Mouse (Mus musculus) heart, postnatal 14 days (tissue): ENCODE results near the gene Pmpcb. TPM values are rescaled to one million over a fixed set of nuclear protein-coding genes. Genes with fewer than 3 reads are reported as not detected.

Experiments
- DNase-seq, 2 experiments: peaks; one replicate each; pipeline ENCODE4 v3.0.0; 2021 to 2022
- intact Hi-C: fragments of 180-260 bp; cut with DNase I; formaldehyde crosslinking; loops from one replicate; pipeline ENCODE4 v1.15.1; 2025
- total RNA-seq, 2 experiments: library from RNA; stranded (reverse); gene quantifications; 2 replicates each; pipeline ENCODE4 v1.2.3; 2021

Pmpcb gene
- total RNA-seq, 2 experiments from 2014 or later, result 220 to 223 TPM

DNA sequence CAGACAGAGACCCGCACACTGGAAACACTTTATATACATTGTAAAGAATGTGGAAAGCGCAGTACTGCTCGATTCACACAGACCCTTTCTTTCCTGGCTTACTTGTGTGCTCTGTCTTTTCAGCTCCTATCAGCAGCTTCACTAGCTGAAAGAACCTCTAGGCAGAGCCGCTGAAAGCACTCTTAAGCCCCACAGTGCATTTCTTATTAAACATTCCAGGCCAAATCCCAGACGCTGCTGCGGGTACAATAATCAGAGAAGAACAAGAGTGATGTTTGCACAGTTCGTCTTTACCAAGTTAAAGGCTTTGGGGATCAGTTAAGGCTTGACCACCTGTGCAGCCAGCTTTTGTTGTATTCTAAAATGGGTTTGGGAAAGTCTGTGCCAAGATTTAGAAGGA, 12.1 kb upstream of the Pmpcb start:
- intact Hi-C loops, result no loop called here
- DNase-seq, result no peak

DNA sequence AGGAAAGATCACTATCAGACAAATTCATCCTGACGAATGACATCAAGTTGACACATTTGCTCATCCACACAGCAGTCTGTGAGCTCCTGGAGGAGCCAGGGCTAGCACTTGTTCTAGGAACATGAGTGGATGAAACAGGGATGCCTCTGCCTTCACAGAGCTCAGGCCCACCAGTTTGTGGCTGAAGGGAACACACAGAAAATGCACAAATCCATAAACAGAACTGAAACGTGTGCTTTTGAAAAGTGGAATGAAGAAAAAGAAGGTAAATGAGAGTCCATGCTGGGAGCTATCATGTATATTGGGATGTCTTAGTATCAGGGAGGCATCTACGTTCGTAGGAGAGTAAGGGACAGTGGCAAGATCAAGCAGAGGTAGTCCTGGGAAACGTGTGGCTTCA, 7.8 kb upstream of the Pmpcb start:
- intact Hi-C loops, result no loop called here
- DNase-seq, result no peak

DNA sequence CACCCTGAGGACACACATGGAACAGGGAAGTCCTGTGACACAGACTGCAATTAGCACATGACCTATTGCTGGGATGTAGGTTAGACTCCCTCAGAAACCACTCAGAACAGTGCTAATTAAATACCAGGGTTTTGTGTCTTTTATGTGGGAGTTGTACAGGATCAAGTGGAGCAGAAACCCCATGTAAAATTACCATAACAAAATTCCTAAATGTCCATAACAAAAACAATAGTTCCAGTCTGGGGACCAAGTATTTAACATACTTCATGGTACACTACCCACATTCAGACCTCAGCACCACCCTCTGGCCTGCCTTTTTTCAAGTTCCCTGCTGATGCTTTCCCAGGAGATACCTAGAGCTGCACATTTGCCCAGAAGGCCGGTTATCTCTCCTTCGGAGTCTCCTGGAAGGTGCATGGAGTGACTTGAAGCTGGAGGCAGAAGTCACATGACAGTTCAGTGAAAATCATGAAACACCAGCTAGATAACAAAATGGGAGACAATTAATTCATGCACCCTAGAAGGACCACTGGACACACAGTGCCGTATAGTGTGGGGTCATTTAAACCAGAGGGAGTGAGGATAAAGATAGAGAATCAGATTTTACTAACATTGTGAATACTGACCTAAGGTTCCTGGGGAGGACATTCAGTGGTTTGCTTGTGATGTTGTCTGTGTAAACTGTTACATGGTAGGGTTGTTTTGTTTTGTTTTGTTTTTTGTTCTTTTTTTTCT, 4.6 kb upstream of the Pmpcb start:
- no peak for DNase-seq
- intact Hi-C loops, result loop anchor here (10.0 kb wide), 1 partner anchor 468 kb away; no protein-coding TSS in a partner anchor

DNA sequence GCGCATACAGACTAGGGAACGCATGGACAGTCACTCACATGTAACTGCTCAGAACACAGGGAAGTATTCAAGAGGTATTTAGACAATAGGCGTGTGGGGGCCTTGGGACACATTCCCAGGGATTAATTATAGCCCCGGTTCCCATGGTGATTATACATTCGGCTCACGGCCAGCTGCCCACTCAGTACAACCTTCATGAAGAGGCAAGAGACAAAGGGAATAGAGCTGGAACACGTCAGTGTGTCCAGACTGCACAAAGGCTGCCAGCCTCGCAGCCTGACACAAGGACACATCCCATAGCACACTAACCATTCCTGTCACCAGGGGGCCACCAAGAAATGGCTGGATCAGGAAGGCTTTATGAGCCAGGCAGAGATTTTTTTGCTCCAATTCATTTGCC, 4.0 kb upstream of the Pmpcb start:
- intact Hi-C loops, result loop anchor here (10.0 kb wide), 1 partner anchor 468 kb away; no protein-coding TSS in a partner anchor
- peak; percentile 57 to 76 for DNase-seq

DNA sequence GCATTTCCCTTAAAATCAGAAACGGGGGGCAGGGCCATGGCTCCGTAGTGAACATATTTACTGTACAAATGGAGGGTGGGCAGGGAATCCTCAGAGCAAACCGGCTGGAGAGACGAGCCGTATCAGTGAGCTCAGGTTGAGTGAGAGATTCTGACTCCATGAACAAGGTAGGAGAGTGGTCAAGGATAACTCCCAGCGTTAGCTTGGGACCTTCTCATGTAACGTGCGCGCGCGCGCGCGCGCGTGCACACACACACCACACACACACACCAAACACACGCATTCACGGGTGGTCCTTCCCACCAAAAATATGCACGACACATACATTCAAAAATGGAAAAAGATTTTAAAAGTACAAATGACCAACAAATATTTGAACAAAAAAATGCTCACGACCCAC, 1.8 kb upstream of the Pmpcb start:
- DNase-seq, result no peak
- intact Hi-C loops, result loop anchor here (2.0 to 10.0 kb wide), 2 partner anchors 34 to 470 kb away; partner anchors contain the start of gene Napepld

DNA sequence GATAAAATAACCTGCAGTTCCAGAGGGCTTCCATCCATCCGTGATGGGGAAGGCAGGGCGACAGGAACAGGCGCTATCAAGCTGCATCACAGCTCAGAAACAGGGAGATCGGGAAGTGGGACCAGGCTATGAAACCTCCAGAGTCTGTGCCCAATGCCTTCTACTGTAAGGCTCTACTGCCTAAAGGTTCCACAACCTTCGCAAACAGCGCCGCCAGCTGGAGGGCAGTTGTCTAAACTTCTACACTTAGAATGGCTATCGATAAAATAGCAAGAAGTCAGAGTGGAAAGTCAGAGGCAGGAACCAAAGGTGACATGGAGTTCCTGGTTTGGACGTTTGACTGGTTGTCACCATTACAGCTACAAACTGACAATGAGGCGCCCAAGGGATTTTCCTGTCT, 1.4 kb upstream of the Pmpcb start:
- intact Hi-C loops, result loop anchor here (2.0 to 10.0 kb wide), 2 partner anchors 35 to 471 kb away; partner anchors contain the start of gene Napepld
- peak; percentile 76 to 85 for DNase-seq

DNA sequence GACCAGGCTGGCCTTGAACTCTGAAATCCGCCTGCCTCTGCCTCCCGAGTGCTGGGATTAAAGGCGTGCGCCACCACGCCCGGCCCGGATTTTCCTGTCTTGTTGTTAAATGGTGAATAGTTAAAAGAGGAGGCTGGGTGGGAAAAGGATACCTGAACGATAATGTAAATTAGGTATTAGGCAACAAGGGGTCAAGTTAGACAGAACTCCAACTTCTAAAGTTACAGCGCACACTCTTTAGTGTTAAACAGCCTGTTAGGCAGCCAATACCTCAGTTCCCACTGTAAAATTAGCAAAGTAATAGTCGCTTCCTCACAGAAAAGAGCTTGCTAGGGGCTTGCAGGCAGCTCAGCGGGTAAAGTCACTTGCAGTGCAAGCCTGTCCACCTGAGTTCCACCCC, 895 bp upstream of the Pmpcb start:
- intact Hi-C loops, result loop anchor here (1.0 to 10.0 kb wide), 2 partner anchors 78 to 471 kb away; no protein-coding TSS in a partner anchor
- no peak for DNase-seq

DNA sequence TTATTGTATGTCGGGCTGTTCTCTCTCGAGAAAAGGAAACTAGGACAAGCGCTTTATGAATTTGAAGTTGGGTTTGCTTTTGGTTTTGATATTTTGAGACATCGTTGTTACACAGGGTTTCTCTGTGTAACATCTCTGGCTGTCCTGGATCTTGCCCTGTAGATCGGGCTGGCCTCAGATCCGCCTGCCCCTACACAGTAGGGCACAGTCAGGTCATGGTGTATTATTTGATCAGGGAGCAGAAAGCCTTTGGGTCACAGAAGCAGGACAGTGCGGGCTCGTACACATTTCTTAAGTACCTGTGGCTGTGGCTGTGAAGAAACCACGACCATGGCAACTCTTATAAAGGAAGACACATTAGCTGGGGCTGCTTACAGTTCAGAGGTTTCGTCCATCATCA, 679 bp downstream of the Pmpcb start:
- DNase-seq, result no peak
- intact Hi-C loops, result loop anchor here (10.0 kb wide), 1 partner anchor 473 kb away; no protein-coding TSS in a partner anchor

DNA sequence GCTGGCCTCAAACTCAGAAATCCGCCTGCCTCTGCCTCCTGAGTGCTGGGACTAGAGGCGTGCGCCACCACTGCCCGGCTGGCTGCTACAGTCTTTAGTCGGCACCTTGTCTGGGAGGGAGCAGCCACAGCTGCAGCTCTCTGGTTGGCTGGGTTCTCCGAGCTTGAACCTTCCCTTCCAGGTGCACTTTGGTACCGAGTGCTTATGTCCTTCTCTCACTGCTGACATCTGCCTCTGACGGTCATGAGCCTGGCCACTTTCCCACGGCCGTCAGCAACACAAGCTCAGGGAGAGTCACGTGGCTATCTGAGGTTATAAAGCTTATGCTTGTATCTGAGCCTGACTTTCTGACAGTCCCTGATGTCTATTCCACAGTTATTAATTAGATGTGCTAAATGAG, 2.2 kb downstream of the Pmpcb start:
- no peak for DNase-seq
- intact Hi-C loops, result loop anchor here (10.0 kb wide), 1 partner anchor 474 kb away; no protein-coding TSS in a partner anchor

DNA sequence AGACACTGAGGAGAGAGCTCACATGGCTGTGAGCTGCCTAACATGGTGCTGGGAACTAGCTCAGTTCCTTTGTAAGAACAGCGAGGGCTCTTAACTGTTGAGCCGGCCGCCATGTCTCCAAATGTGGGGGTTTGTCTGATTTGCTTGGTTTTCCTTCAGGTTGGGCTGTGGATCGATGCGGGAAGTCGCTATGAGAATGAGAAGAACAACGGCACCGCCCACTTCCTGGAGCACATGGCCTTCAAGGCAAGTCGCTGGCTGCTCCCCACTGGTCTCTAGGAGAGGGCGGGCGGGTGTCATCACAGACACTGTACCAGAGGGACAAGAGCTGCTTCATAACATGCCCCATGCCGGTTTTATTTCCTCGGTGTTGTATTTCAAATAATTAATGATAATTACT, 2.9 kb downstream of the Pmpcb start:
- intact Hi-C loops, result loop anchor here (10.0 kb wide), 1 partner anchor 475 kb away; no protein-coding TSS in a partner anchor
- no peak for DNase-seq

DNA sequence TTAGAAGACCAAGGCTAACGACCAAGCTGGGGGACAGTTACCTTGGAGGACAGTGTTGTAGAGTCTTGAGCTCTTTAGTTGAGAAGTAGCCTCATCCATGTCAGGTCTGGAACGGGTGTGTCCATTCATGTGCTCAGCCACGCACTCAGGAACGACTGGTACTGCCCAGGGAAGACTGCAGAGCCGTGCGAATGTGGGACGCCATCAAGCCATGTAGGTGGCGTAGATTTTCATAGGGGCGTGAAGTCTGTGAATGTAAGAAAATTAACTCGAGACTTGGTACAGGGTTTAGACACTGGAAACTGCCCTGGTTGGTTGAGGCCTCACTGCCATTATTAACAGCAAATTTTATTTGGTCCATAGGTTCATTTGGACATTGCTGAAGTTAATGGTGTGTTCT, 6.7 kb downstream of the Pmpcb start:
- intact Hi-C loops, result no loop called here
- DNase-seq, result no peak

DNA sequence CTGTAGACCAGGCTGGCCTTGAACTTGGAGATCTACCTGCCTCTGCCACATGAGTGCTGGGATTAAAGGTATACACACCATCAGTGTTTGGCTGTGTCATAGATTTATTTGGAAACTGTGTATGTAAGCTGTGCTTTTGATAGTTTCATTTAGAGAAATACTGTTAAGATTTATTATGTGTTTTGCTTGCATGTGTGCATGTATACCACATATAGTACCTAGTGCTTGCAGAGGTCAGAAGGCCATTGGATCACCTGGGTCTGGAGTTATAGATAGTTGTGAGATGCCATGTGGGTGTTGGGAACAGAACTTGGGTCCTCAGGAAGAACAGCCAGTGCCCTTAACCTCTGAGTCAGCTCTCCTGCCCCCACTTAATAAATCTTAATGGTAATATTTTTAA, 7.7 kb downstream of the Pmpcb start:
- DNase-seq, result no peak
- intact Hi-C loops, result no loop called here

DNA sequence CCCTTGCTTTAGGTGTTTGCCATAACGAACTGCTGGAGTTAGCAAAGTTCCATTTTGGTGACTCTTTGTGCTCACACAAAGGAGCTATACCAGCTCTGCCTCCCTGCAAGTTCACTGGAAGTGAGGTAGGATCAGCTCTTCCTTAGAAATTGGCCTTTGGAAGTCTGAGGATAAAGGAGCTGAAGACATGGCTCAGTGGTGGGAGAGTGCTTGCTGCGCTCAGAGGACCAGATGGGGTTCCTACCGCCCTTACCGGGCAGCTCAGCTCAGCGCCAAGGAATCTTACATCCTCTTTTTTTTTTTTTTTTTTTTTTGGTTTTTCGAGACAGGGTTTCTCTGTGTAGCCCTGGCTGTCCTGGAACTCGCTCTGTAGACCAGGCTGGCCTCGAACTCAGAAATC, 9.0 kb downstream of the Pmpcb start:
- DNase-seq, result no peak
- intact Hi-C loops, result no loop called here

DNA sequence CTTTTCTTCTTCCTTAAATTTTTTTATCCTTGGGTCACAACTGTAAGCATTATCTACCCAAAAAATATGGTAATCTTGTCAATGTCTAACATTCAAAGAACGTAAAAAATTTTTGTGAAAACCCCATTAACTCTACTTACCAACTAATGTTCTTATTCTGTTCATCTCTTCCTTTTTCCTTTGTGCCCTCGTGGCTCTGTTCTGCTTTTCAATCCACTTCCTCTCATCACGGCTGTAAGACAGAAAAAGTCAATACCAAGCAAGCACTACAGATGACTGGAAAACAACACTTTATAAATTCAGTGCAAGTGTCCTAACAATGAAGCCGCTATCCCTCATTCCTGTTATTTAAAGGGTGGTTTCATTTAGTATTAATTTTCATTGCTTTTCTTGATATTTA, 31.6 kb downstream of the Pmpcb start:
- intact Hi-C loops, result no loop called here
- DNase-seq, result no peak

DNA sequence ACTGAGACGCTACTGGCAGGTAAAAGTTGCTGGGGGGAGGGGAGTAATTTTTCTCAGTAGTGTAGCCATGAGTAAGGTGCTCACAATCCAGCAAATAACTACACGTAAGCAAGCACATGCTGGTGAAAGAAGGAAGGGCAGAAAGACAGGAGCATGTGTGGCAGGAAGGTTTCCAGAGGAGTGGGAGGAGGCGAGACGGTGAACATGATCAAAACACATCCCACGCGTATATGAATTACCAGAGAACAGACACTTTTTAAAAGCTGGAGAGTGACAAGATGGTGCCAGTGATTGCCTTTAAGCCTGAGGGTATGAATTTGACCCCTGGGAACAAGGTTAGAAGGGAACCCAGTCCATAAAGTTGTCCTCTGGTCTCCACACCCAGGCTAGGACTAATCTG, 32.9 kb downstream of the Pmpcb start:
- no peak for DNase-seq
- intact Hi-C loops, result no loop called here

DNA sequence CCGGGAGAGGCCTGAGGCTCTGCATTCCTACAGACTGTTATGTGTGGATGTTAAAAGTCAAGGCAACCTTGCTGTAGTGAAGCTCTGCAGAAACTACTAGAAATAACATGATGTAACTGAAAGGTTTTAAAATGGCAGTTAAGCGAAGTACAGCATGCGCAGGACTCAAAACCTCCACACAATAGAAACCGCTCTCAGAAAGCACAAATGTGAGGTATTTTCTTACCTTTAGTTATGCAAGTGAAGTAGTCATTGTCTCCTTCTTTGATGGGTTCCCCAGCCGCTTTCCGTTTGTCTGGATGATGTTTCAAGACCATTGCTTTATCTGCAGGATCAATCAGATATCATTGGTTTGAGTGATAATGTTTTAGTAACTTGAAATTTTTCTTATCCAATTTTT, 39.5 kb downstream of the Pmpcb start:
- no peak for DNase-seq
- intact Hi-C loops, result no loop called here

DNA sequence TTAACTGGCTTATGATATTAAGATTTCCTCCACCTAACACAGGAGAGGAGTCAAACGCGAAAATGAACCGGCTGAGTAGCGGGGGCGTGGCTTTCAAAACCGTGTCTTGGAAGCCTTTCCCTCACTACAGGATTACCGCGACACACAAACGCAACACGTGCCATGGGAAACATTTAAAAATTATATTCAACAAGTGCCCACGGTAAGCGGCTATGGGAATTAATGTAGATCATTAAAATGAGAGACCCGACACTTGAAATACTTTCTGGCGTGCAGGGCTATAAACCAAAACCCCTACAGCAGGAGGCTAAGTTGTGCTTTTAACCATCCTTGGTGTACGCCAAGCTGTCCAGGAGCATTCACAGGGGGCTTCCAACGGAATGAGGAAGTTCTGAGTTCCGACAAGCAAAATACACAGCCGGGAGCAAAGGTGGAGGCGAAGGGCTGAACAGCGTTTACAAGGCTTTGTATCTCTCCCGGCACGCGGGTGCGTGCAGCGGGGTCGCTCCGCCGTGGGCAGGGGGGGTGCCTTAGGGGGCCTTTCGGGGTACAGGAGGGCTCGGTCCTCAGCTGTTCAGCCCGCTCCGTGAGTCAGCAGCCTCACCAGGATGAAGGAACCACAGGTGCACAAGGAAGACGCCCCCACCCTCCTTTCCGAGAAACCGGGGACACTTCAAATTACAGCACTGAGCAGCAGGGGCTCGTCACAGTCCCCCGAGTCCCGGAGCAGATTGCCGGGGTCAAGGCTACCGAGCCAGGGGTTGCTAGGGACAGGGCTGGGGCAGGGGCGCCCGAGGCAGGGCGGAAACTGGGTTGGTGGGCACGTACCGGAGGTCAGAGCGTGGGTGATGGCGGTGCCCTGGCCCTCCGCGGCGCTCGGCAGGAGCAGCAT, 47.5 kb downstream of the Pmpcb start:
- intact Hi-C loops, result no loop called here
- DNase-seq, result peak in 1 of 2 experiments; percentile 18

DNA sequence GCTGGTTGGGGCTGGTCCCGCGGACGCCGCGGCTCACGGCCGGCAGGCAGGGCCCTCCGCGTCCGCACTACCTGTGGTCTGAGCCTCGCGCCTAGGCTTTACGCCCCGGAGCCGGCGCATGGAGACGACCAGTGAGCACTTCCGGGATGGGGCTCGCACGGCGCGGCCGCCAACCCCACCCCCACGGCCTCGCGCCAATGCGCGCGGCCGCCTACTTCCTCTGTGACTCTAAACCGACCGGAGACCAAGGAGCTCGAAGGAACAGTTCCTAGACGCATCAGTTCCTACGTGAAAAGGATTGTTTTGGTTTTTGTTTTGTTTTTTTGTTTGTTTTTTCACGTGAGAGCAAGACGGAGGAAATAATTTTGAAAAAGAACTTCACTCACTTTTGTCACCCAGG, 48.1 kb downstream of the Pmpcb start, which contains the start of the genes Dnajc2 and Psmc2:
TSS of gene Dnajc2 (minus strand) at position 199 of the 400 bp plus-strand sequence.
TSS of gene Psmc2 (plus strand) at position 231 of the 400 bp plus-strand sequence.
- intact Hi-C loops, result no loop called here
- peak; percentile 91 to 93 for DNase-seq

DNA sequence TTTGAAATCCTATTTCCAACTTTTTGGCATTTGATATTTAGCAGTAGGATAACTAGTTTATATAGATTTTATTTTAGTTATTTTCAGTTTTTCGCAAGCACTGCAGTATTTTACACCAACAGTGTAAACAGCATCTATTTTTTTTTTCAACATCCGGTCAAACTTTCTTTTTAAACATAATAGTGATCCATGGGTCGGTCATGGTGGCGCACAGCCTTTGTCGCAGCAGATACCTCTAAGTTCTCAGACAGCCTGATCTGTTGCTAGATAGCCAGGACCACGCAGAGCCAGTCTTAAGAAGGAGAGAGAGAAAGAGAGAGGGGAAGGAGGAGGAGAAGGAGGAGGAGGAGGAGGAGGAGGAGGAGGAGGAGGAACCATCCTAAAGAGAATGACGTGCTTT, 48.8 kb downstream of the Pmpcb start:
- intact Hi-C loops, result no loop called here

DNA sequence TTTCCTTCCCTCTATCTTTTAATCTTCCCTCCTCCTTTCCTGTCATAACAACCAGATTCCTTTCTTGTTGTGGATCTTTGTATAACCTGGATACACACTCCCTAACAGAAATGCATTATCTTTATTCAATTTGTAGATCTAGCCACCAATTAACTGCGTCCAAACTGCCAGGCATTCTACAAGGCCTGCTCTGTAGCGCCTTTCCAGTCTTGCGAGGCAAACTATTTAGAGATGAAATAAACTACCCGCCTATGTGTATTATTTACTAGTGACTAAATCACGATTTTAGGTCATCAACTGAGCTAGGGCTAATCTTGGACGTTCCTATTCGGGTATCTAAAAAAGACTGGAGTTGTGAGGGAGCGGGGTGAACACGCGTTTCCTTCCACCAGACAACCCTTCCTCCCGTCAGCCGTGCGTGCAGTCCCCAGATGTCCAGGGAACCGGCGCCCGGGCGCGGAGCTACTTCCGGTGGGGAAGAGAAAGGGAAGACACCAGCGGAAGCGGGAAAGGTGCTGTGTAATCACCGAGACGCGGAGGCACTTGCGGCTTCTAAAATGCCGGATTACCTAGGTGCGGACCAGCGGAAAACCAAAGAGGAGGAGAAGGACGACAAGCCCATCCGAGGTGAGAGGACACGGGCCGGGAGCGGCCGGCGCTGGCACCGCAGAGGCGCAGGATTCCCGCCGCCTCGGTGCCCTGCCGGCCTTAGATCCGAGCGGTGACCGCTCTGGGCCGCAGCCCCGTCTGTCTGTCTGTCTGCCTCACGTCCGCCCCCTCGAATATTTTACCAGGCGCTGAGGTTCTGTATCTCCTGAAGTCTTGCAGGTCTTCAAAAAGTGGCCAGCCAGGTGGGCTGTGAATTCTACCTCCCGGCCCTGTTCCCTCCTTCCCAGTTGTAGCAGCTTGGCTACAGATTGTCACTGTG, 49.6 kb downstream of the Pmpcb start:
- intact Hi-C loops, result no loop called here
- peak; percentile 89 to 96 for DNase-seq

More for the DNA sequence above, 48.8 kb downstream of the Pmpcb start:
- no peak for DNase-seq
